8 mouse cellular contexts compared by ENCODE assay signal in the genomic region with DNA sequence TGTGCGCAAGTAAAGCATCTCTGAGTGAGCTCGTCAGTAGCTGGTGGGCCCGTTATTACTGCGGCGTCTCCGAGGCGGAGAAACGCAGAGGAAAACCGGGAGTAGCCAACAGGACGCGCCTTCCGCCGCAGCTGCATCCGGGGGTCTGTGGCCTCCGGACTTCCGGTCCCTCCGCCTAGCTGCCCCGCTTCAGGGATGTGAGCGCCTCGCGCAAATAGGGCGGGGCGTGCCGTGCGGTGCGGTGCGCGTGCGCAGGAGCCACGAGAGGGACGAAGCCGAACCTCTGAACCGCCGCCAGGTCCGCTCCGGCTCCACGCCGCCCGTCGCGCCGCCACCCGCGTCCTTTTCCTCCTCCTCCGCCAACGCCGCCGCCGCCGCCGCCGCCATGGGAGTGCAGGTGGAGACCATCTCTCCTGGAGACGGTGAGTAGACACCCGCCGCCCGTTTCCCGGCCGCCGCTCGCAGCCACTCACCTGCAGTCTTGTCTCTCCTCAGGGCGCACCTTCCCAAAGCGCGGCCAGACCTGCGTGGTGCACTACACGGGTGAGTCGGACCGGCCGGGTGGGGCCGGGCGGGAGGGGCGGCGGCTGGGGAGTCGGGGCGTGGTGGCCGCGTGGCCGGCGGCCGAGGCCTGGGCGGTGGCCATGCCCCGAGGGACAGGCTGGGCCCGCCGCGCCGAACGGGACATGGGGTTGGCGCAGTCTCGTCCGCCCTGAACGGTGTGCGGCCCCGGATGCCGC. TPM values are rescaled to one million over a fixed set of nuclear protein-coding genes. Genes with fewer than 3 reads are reported as not detected.
DNase-seq lines count a peak whose midpoint lies in the region; ATAC-seq and TF ChIP-seq lines count a peak whose summit lies in the region.

A gene (plus strand): TSS at position 161 of the 740 bp plus-strand sequence.

- peaks cover 3% of the 10 kb centered on the region; the same call in 1 of the 2 replicates for H3K9me3 ChIP-seq in G1E (replicated peaks)
- no peaks in the 10 kb centered on the region for H3K9me3 ChIP-seq in hindbrain, embryonic 11.5 days (ENCODE audit: control insufficient read depth, low read length)

- H3K36me3 ChIP-seq in G1E (replicated peaks), result peaks cover 37% of the 10 kb centered on the region
- H3K36me3 ChIP-seq in hindbrain, embryonic 11.5 days (ENCODE audit: control insufficient read depth, insufficient read depth, low read length), result no peaks in the 10 kb centered on the region

- H3K4me2 ChIP-seq in hindbrain, embryonic 11.5 days (replicated peaks; ENCODE audit: low read depth, low read length), result peak within 1 kb of the TSS; percentile 70

- no peak for TF ChIP-seq CTCF in G1E (IDR thresholded peaks at IDR 0.05; ENCODE audit: low read depth, low read length)

- peaks cover 27% of the 10 kb centered on the region for H3K27me3 ChIP-seq in G1E (ENCODE audit: insufficient read depth, low read length)
- no peaks in the 10 kb centered on the region for H3K27me3 ChIP-seq in hindbrain, embryonic 11.5 days (ENCODE audit: control insufficient read depth, insufficient read depth, low read length)

- DNase-seq in G1E (ENCODE audit: low spot score), result peak; percentile 85
- DNase-seq in cerebellum, adult 18-20 months, result peak; percentile 98 to 99
- peak; percentile 90 to 97 for DNase-seq in frontal cortex, adult 2 months (ENCODE audit: extremely low spot score in 1 of 2, low spot score in 1 of 2)
- DNase-seq in hindbrain, embryonic 11.5 days (ENCODE audit: low spot score), result peak; percentile 97
- DNase-seq in layer of hippocampus, postnatal 10 days (ENCODE audit: low spot score in 2 of 2), result peak; percentile 96 to 98
- peak; percentile 99 for DNase-seq in lung, postnatal 10 days
- DNase-seq in ovary, postnatal 36 days (ENCODE audit: low spot score), result peak; percentile 98
- peak; percentile 95 for DNase-seq in thymus, postnatal 25 days

- peak within 1 kb of the TSS; percentile 71 for H3K27ac ChIP-seq in hindbrain, embryonic 11.5 days (ENCODE audit: low read depth, low read length)

- peak within 1 kb of the TSS; percentile 81 for H3K4me3 ChIP-seq in G1E (ENCODE audit: low read depth, low read length)
- H3K4me3 ChIP-seq in hindbrain, embryonic 11.5 days (ENCODE audit: low read depth, low read length), result peak within 1 kb of the TSS; percentile 92

- WGBS in hindbrain, embryonic 11.5 days, result under 1% methylated on average over 82 of the region's 93 CpGs

- H3K4me1 ChIP-seq in G1E (ENCODE audit: insufficient read depth, low read depth, low read length), result peaks cover 39% of the 10 kb centered on the region
- peaks cover 3% of the 10 kb centered on the region for H3K4me1 ChIP-seq in hindbrain, embryonic 11.5 days (replicated peaks; ENCODE audit: control insufficient read depth, insufficient read depth, low read length)

- ATAC-seq in G1E (ENCODE audit: extremely low read depth, insufficient number of reproducible peaks, low FRiP score, poor library complexity, severe bottlenecking), result peak; percentile 83
- peak; percentile 97 for ATAC-seq in hindbrain, embryonic 11.5 days (ENCODE audit: low FRiP score)

- H3K9ac ChIP-seq in hindbrain, embryonic 11.5 days (ENCODE audit: low read depth, low read length), result peak within 1 kb of the TSS; percentile 93

RNA-seq across cellular contexts. Expression of the gene that starts here (rescaled TPM):
- 86.3 and 96.4 TPM in 2 replicates for total RNA-seq in G1E (2014; fragmentation: Nextera tagmentation)
- 20.3 and 20.7 TPM in 2 replicates for total RNA-seq in G1E (2017)
- 184 and 201 TPM in 2 replicates for polyA plus RNA-seq in G1E (2012)
- 388 and 462 TPM in 2 replicates for polyA plus RNA-seq in frontal cortex, adult 2 months (2012; rRNA removed)
- polyA plus RNA-seq in hindbrain, embryonic 11.5 days (2014; fragmentation: Nextera tagmentation; extraction: Ambion mirVana), result 610 and 637 TPM in 2 replicates
- total RNA-seq in layer of hippocampus, postnatal 10 days (2021), result 100 to 1,000 TPM; 535 to 594 TPM

Comparison
In these comparisons a context has a peak if more than half of its experiments do, and no peak if none do; other contexts are left out.
1. Peak in every context shown above with its lines: DNase-seq, ATAC-seq, H3K4me3 ChIP-seq and H3K27ac ChIP-seq.
2. RNA of the gene that starts here (total RNA-seq): 535 to 594 TPM in layer of hippocampus, postnatal 10 days; 20.3 to 96.4 TPM in G1E; every median in the first group is over 4 times any median in the second.